Mouse (Mus musculus): ENCODE data around the gene Mdn1.

- no peak for TF ChIP-seq GATA1 (IDR thresholded peaks at IDR 0.05; ENCODE audit: borderline replicate concordance, low read length)
- TF ChIP-seq FLI1 (IDR thresholded peaks at IDR 0.05; ENCODE audit: low read length), result no peak
Observed at GRCm38 (mm10) chr4:32757430-32757829, 100.5 kb downstream of the Mdn1 start.
